ENCODE assay signal across 15 mouse cellular contexts in the genomic region with DNA sequence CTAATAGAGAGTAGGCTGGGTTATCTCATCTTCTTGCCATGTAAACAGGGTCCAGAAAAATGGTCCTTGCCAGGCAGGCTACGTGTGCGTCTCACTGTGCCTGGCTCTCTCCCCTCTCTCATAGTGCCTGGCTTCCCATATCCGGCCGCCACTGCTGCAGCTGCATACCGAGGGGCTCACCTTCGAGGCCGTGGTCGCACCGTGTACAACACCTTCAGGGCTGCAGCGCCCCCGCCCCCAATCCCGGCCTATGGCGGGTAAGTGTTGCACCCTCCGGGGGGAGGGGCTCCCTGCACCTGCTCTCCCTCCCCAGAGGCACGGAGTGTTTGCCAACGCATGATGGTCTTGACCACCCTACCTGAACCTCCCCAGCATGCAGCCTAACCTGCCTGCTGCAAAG.
A peak's percentile ranks its signal among the peaks of the same experiment; 100 is the strongest.
DNase-seq lines count a peak whose midpoint lies in the region; ATAC-seq and TF ChIP-seq lines count a peak whose summit lies in the region.
"Had no signal": no experiment of that assay in that cellular context is flagged by ENCODE, and none has a peak within 500 bp of the region (broad histone marks: within the 10 kb centered on the region; RNA-seq: fewer than 3 reads in every experiment).

No protein-coding gene starts in this region.

- H3K9me3 ChIP-seq in kidney, postnatal 0 days (replicated peaks; ENCODE audit: low read length) = no peaks in the 10 kb centered on the region
- H3K9me3 ChIP-seq in midbrain, embryonic 11.5 days (ENCODE audit: control insufficient read depth, low read length) = no peaks in the 10 kb centered on the region
- no peaks in the 10 kb centered on the region for H3K9me3 ChIP-seq in midbrain, embryonic 14.5 days (ENCODE audit: control insufficient read depth, low read length)
- H3K9me3 ChIP-seq in embryonic facial prominence, embryonic 10.5 days = no peaks in the 10 kb centered on the region
- no peaks in the 10 kb centered on the region for H3K9me3 ChIP-seq in hindbrain, embryonic 16.5 days (ENCODE audit: control insufficient read depth, low read length)
- H3K9me3 ChIP-seq in heart, embryonic 12.5 days (replicated peaks) = no peaks in the 10 kb centered on the region
- H3K9me3 ChIP-seq: heart, embryonic 10.5 days had no signal

- DNase-seq in kidney, postnatal 0 days (ENCODE audit: low spot score) = no peak
- no peak for DNase-seq in kidney, adult 11 months
- no peak for DNase-seq in midbrain, embryonic 11.5 days (ENCODE audit: low spot score, missing footprints)
- no peak for DNase-seq in midbrain, embryonic 14.5 days
- DNase-seq in embryonic facial prominence, embryonic 10.5 days (ENCODE audit: low spot score) = peak; percentile 15
- no peak for DNase-seq in cerebellum, adult 9-11 months
- DNase-seq: B cell, adult 2 months; cerebellum, adult 11-12 months; heart, postnatal 4 days; lung, postnatal 36 days had no signal

- no peaks in the 10 kb centered on the region for H3K27me3 ChIP-seq in kidney, postnatal 0 days (ENCODE audit: insufficient read depth, low read length)
- no peaks in the 10 kb centered on the region for H3K27me3 ChIP-seq in midbrain, embryonic 11.5 days (ENCODE audit: control insufficient read depth, insufficient read depth, low read length)
- H3K27me3 ChIP-seq in midbrain, embryonic 14.5 days (ENCODE audit: control insufficient read depth, insufficient read depth, low read length) = no peaks in the 10 kb centered on the region
- no peaks in the 10 kb centered on the region for H3K27me3 ChIP-seq in embryonic facial prominence, embryonic 10.5 days (replicated peaks; ENCODE audit: low read depth, poor library complexity, severe bottlenecking)
- H3K27me3 ChIP-seq in hindbrain, embryonic 16.5 days (replicated peaks; ENCODE audit: control insufficient read depth, insufficient read depth, low read length) = no peaks in the 10 kb centered on the region
- no peaks in the 10 kb centered on the region for H3K27me3 ChIP-seq in heart, embryonic 12.5 days (replicated peaks)

- no peak overlapping the region for H3K9ac ChIP-seq in kidney, postnatal 0 days (ENCODE audit: low read depth, low read length)
- no peak overlapping the region for H3K9ac ChIP-seq in midbrain, embryonic 11.5 days (ENCODE audit: low read length)
- no peak overlapping the region for H3K9ac ChIP-seq in midbrain, embryonic 14.5 days (replicated peaks; ENCODE audit: low read length)
- no peak overlapping the region for H3K9ac ChIP-seq in hindbrain, embryonic 16.5 days (ENCODE audit: low read depth, low read length)
- H3K9ac ChIP-seq in heart, embryonic 12.5 days = no peak overlapping the region

- H3K36me3 ChIP-seq in kidney, postnatal 0 days (ENCODE audit: insufficient read depth, low read length) = no peaks in the 10 kb centered on the region
- H3K36me3 ChIP-seq in midbrain, embryonic 11.5 days (ENCODE audit: control insufficient read depth, insufficient read depth, low read length) = no peaks in the 10 kb centered on the region
- H3K36me3 ChIP-seq in midbrain, embryonic 14.5 days (ENCODE audit: control insufficient read depth, insufficient read depth, low read length) = no peaks in the 10 kb centered on the region
- H3K36me3 ChIP-seq in embryonic facial prominence, embryonic 10.5 days (replicated peaks) = no peaks in the 10 kb centered on the region
- H3K36me3 ChIP-seq in hindbrain, embryonic 16.5 days (ENCODE audit: control insufficient read depth, insufficient read depth, low read length) = no peaks in the 10 kb centered on the region
- H3K36me3 ChIP-seq in heart, embryonic 12.5 days = no peaks in the 10 kb centered on the region
- H3K36me3 ChIP-seq: G1E; heart, embryonic 10.5 days had no signal

- H3K4me1 ChIP-seq in kidney, postnatal 0 days (replicated peaks; ENCODE audit: insufficient read depth, low read length) = no peaks in the 10 kb centered on the region
- no peaks in the 10 kb centered on the region for H3K4me1 ChIP-seq in midbrain, embryonic 11.5 days (ENCODE audit: control insufficient read depth, insufficient read depth, low read length)
- H3K4me1 ChIP-seq in midbrain, embryonic 14.5 days (ENCODE audit: control insufficient read depth, insufficient read depth, low read length) = peaks cover 16% of the 10 kb centered on the region
- H3K4me1 ChIP-seq in embryonic facial prominence, embryonic 10.5 days = peaks cover 19% of the 10 kb centered on the region
- peaks cover 3% of the 10 kb centered on the region for H3K4me1 ChIP-seq in hindbrain, embryonic 16.5 days (ENCODE audit: control insufficient read depth, insufficient read depth, low read depth, low read length)
- H3K4me1 ChIP-seq in heart, embryonic 12.5 days (replicated peaks) = no peaks in the 10 kb centered on the region

- no peak overlapping the region for H3K27ac ChIP-seq in kidney, postnatal 0 days
- no peak overlapping the region for H3K27ac ChIP-seq in midbrain, embryonic 11.5 days (ENCODE audit: low read depth, low read length)
- no peak overlapping the region for H3K27ac ChIP-seq in midbrain, embryonic 14.5 days (replicated peaks; ENCODE audit: low read depth, low read length)
- no peak overlapping the region for H3K27ac ChIP-seq in embryonic facial prominence, embryonic 10.5 days (replicated peaks)
- peak overlapping the region; percentile 20; the same call in 1 of the 2 replicates for H3K27ac ChIP-seq in hindbrain, embryonic 16.5 days (ENCODE audit: low read depth, low read length)
- no peak overlapping the region for H3K27ac ChIP-seq in heart, embryonic 12.5 days (ENCODE audit: poor library complexity, severe bottlenecking)
- H3K27ac ChIP-seq: heart, embryonic 10.5 days had no signal

- H3K4me2 ChIP-seq in kidney, postnatal 0 days (ENCODE audit: low read length) = no peak overlapping the region
- H3K4me2 ChIP-seq in midbrain, embryonic 11.5 days = no peak overlapping the region
- H3K4me2 ChIP-seq in midbrain, embryonic 14.5 days (ENCODE audit: low read length) = no peak overlapping the region
- no peak overlapping the region for H3K4me2 ChIP-seq in hindbrain, embryonic 16.5 days (ENCODE audit: low read length)
- H3K4me2 ChIP-seq in heart, embryonic 12.5 days = no peak overlapping the region

- ATAC-seq in kidney, postnatal 0 days (replicated peaks; ENCODE audit: low FRiP score, low read depth) = peak; percentile 49; the same call in 1 of the 2 replicates
- peak; percentile 58; the same call in 1 of the 2 replicates for ATAC-seq in midbrain, embryonic 11.5 days (ENCODE audit: low FRiP score)
- ATAC-seq in midbrain, embryonic 14.5 days (ENCODE audit: low FRiP score, low TSS enrichment) = no peak; the same call in 1 of the 2 replicates
- peak; percentile 48; the same call in 1 of the 2 replicates for ATAC-seq in hindbrain, embryonic 16.5 days
- no peak for ATAC-seq in heart, embryonic 12.5 days (ENCODE audit: insufficient number of reproducible peaks, low FRiP score)

- H3K4me3 ChIP-seq in kidney, postnatal 0 days (replicated peaks; ENCODE audit: low read depth, low read length) = no peak overlapping the region
- H3K4me3 ChIP-seq in midbrain, embryonic 11.5 days (ENCODE audit: low read depth, low read length) = no peak overlapping the region
- H3K4me3 ChIP-seq in midbrain, embryonic 14.5 days (replicated peaks; ENCODE audit: low read depth, low read length) = no peak overlapping the region
- no peak overlapping the region for H3K4me3 ChIP-seq in embryonic facial prominence, embryonic 10.5 days
- no peak overlapping the region for H3K4me3 ChIP-seq in hindbrain, embryonic 16.5 days (ENCODE audit: low read length)
- no peak overlapping the region for H3K4me3 ChIP-seq in heart, embryonic 12.5 days
- H3K4me3 ChIP-seq: erythroblast, embryonic 14.5 days; heart, embryonic 10.5 days had no signal

- 57% methylated on average over 16 of the region's 16 CpGs for WGBS in kidney, postnatal 0 days
- WGBS in midbrain, embryonic 11.5 days = 69% methylated on average over 16 of the region's 16 CpGs
- 62% methylated on average over 16 of the region's 16 CpGs for WGBS in midbrain, embryonic 14.5 days
- WGBS in embryonic facial prominence, embryonic 10.5 days = 63% methylated on average over 16 of the region's 16 CpGs
- WGBS in hindbrain, embryonic 16.5 days = 59% methylated on average over 16 of the region's 16 CpGs
- 57% methylated on average over 16 of the region's 16 CpGs for WGBS in heart, embryonic 12.5 days

- no peak for TF ChIP-seq CTCF in kidney, postnatal 0 days (IDR thresholded peaks at IDR 0.05; ENCODE audit: low read depth)

Comparison
In these comparisons a context has a peak if more than half of its experiments do, and no peak if none do; other contexts are left out.
1. ATAC-seq: peak in kidney, postnatal 0 days (single experiment), midbrain, embryonic 11.5 days (single experiment) and hindbrain, embryonic 16.5 days (single experiment); none in midbrain, embryonic 14.5 days (single experiment) and heart, embryonic 12.5 days (single experiment).